Mouse (Mus musculus) midbrain, embryonic 14.5 days (tissue): ENCODE measurements around the gene Zfp536. TPM values are rescaled to one million over a fixed set of nuclear protein-coding genes. Genes with fewer than 3 reads are reported as not detected.

Experiments used
- ATAC-seq: fragments of 200-750 bp; cut with Nextera tagmentation; 2 replicates; pipeline ENCODE4 v1.8.0; 2017; ENCODE audit warnings: moderate number of reproducible peaks, moderate library complexity; ENCODE audit not compliant: low FRiP score, low TSS enrichment
- DNase-seq: peaks from one replicate; pipeline ENCODE4 v3.0.0-alpha.2; 2015
- H3K27ac ChIP-seq: fragments of 300-500 bp; sonication (generic); replicated peaks from 2 replicates; pipeline ENCODE4 v1.5.1; 2014; ENCODE audit warnings: mild to moderate bottlenecking, low read depth, low read length, moderate library complexity
- H3K27me3 ChIP-seq: fragments of 300-500 bp; sonication (generic); 2 replicates; pipeline ENCODE4 v1.6.1; 2014; ENCODE audit warnings: low read length, control low read depth, mixed read lengths; ENCODE audit not compliant: control insufficient read depth, insufficient read depth
- H3K36me3 ChIP-seq: fragments of 300-500 bp; sonication (generic); 2 replicates; pipeline ENCODE4 v1.6.1; 2014; ENCODE audit warnings: low read length, control low read depth; ENCODE audit not compliant: control insufficient read depth, insufficient read depth
- H3K4me1 ChIP-seq: fragments of 300-500 bp; sonication (generic); 2 replicates; pipeline ENCODE4 v1.6.1; 2014; ENCODE audit warnings: mild to moderate bottlenecking, antibody characterized with exemption, low read length, control low read depth; ENCODE audit not compliant: control insufficient read depth, insufficient read depth
- H3K4me2 ChIP-seq: fragments of 300-500 bp; sonication (generic); 2 replicates; pipeline ENCODE4 v1.6.1; 2014; ENCODE audit warnings: mild to moderate bottlenecking, low read length, moderate library complexity
- H3K4me3 ChIP-seq: fragments of 300-500 bp; sonication (generic); replicated peaks from 2 replicates; pipeline ENCODE4 v1.5.1; 2014; ENCODE audit warnings: low read depth, low read length
- H3K9ac ChIP-seq: fragments of 300-500 bp; sonication (generic); replicated peaks from 2 replicates; pipeline ENCODE4 v1.6.1; 2014; ENCODE audit warnings: mild to moderate bottlenecking, low read length, moderate library complexity
- H3K9me3 ChIP-seq: fragments of 300-500 bp; sonication (generic); 2 replicates; pipeline ENCODE4 v1.6.1; 2016; ENCODE audit warnings: low read length, control low read depth, mixed read lengths; ENCODE audit not compliant: control insufficient read depth
- WGBS: fragments of 180-500 bp; shearing (Covaris S2); extraction: QIAGEN DNeasy Blood & Tissue Kit; methylation state at CpG from one replicate; pipeline ENCODE4 v1.1.7; 2014; 5-methylcytosine and 5-hydroxymethylcytosine counted together
- polyA plus RNA-seq: library from polyadenylated mRNA; unstranded; fragments of >200 nt; fragmentation: Nextera tagmentation; extraction: Ambion mirVana; gene quantifications from 2 replicates; pipeline ENCODE4 v1.2.1, GENCODE M21; 2014

The Zfp536 gene
- 34.9 and 38.0 TPM in 2 replicates for polyA plus RNA-seq

GRCm38 (mm10) chr7:37773312-37773702 is at the start of gene Zfp536:
TSS of gene Zfp536 (minus strand) at chr7:37773641.
- DNase-seq = peak; percentile 78
- WGBS = under 1% methylated on average over 27 of the region's 27 CpGs

DNA sequence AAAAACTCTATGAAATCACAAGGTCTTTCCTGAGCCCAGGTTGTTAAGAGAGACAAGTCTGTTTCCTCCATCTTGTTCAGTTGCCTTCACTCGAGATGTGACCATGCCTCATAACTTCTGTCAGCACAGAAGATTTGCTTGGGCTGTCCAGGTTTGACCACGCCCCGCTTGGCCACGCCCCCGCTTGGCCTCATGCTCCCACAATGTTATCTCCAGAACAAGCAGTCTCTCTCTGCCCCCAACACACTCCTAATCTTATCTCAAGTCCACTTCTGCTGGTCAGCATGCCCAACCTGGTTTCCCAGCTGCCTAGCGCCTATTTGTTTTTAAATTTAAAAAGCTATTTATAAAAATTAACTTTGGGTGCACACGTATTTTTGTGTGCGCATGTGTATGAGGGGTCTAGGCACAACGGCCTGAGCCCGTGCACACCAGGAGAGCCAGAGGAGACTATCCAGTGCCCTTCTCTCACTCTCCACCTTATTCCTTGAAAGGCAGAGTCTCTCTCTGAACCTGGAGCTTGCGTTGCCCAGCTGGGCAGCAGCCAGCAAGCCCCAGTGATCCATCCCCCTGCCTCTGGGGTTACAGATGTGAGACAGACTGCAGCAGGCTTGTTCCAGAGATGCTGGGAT is 47.3 kb upstream of the Zfp536 start:
- Histone ChIP-seq H3K4me3 (no peak overlapping the region), H3K27ac (no peak overlapping the region), H3K4me1 (no peaks in the 10 kb centered on the region), H3K27me3 (no peaks in the 10 kb centered on the region), H3K9me3 (no peaks in the 10 kb centered on the region), H3K4me2 (no peak overlapping the region), H3K36me3 (no peaks in the 10 kb centered on the region), H3K9ac (no peak overlapping the region)
- no peak for DNase-seq
- WGBS = 89% methylated on average over 11 of the region's 11 CpGs
- no peak for ATAC-seq

More at GRCm38 (mm10) chr7:37773312-37773702, at the start of gene Zfp536:
- peak within 1 kb of the TSS; percentile 52 for H3K4me3 ChIP-seq
- no peak for ATAC-seq
- peak within 1 kb of the TSS; percentile 89 for H3K27ac ChIP-seq
- no peaks in the 10 kb centered on the region for H3K27me3 ChIP-seq
- peak within 1 kb of the TSS; percentile 85 for H3K4me2 ChIP-seq
- no peaks in the 10 kb centered on the region for H3K36me3 ChIP-seq
- no peaks in the 10 kb centered on the region for H3K9me3 ChIP-seq
- H3K4me1 ChIP-seq = peaks cover 14% of the 10 kb centered on the region; the same call in 1 of the 2 replicates
- peak within 1 kb of the TSS; percentile 64 for H3K9ac ChIP-seq

- no peaks in the 10 kb centered on the region for H3K27me3 ChIP-seq
- no peak overlapping the region for H3K4me3 ChIP-seq
- ATAC-seq (no peak), DNase-seq (no peak)
- 88% methylated on average over 8 of the region's 8 CpGs for WGBS
- H3K4me2 ChIP-seq = no peak overlapping the region
- no peaks in the 10 kb centered on the region for H3K36me3 ChIP-seq
- no peak overlapping the region for H3K9ac ChIP-seq
- H3K9me3 ChIP-seq = no peaks in the 10 kb centered on the region
- H3K4me1 ChIP-seq = no peaks in the 10 kb centered on the region
- no peak overlapping the region for H3K27ac ChIP-seq
These were observed 45.3 kb upstream of the Zfp536 start for GRCm38 (mm10) chr7:37818631-37819340.

- H3K27me3 ChIP-seq = no peaks in the 10 kb centered on the region
- H3K4me2 ChIP-seq = no peak overlapping the region
- no peak overlapping the region for H3K9ac ChIP-seq
- no peaks in the 10 kb centered on the region for H3K4me1 ChIP-seq
- WGBS = 93% methylated on average over 7 of the region's 7 CpGs
- no peaks in the 10 kb centered on the region for H3K9me3 ChIP-seq
- no peak for ATAC-seq
- H3K4me3 ChIP-seq = no peak overlapping the region
- H3K36me3 ChIP-seq = no peaks in the 10 kb centered on the region
- DNase-seq = no peak
- no peak overlapping the region for H3K27ac ChIP-seq
These were observed 43.5 kb upstream of the Zfp536 start for GRCm38 (mm10) chr7:37816901-37817300.

- 53% methylated on average over 8 of the region's 8 CpGs for WGBS
- no peaks in the 10 kb centered on the region for H3K27me3 ChIP-seq
- no peak overlapping the region for H3K4me3 ChIP-seq
- H3K27ac ChIP-seq = no peak overlapping the region
- ATAC-seq (no peak), DNase-seq (no peak)
- no peaks in the 10 kb centered on the region for H3K9me3 ChIP-seq
- no peak overlapping the region for H3K4me2 ChIP-seq
- H3K36me3 ChIP-seq = no peaks in the 10 kb centered on the region
- no peak overlapping the region for H3K9ac ChIP-seq
- H3K4me1 ChIP-seq = no peaks in the 10 kb centered on the region
These were observed 41.5 kb upstream of the Zfp536 start for GRCm38 (mm10) chr7:37814844-37815406.

DNA sequence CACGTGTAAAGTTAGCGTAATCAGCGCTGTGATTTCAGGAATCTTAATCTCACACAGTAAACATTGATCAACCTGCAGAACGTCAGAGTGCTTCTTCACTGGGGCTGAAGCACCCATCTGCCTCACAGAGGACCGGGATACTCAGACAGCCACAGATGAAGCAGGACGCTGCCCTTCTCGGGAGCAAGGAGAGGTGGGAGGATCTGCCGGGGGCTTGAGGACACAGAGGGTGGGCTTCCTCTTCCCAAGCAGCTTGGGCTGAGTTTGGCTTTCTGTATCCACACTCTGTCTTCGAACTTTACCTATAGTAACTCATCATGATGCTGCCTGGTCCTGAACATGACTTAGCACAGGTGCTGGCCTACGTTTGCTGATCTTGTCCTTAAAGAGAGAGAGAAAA is 40.2 kb upstream of the Zfp536 start:
- no peak overlapping the region for H3K4me3 ChIP-seq
- no peaks in the 10 kb centered on the region for H3K27me3 ChIP-seq
- no peaks in the 10 kb centered on the region for H3K36me3 ChIP-seq
- 80% methylated on average over 10 of the region's 10 CpGs for WGBS
- no peak overlapping the region for H3K4me2 ChIP-seq
- DNase-seq (no peak), ATAC-seq (no peak)
- no peaks in the 10 kb centered on the region for H3K9me3 ChIP-seq
- no peaks in the 10 kb centered on the region for H3K4me1 ChIP-seq
- H3K27ac ChIP-seq = no peak overlapping the region
- no peak overlapping the region for H3K9ac ChIP-seq

GRCm38 (mm10) chr7:37809908-37810307 is 36.5 kb upstream of the Zfp536 start:
- Histone ChIP-seq H3K4me2 (no peak overlapping the region), H3K27ac (no peak overlapping the region), H3K4me3 (no peak overlapping the region), H3K36me3 (no peaks in the 10 kb centered on the region), H3K9me3 (no peaks in the 10 kb centered on the region), H3K4me1 (no peaks in the 10 kb centered on the region), H3K27me3 (no peaks in the 10 kb centered on the region), H3K9ac (no peak overlapping the region)
- DNase-seq (no peak), ATAC-seq (no peak)
- 91% methylated on average over 5 of the region's 5 CpGs for WGBS

GRCm38 (mm10) chr7:37809001-37809400 is 35.6 kb upstream of the Zfp536 start:
- H3K27ac ChIP-seq = no peak overlapping the region
- 94% methylated on average over 4 of the region's 4 CpGs for WGBS
- H3K4me2 ChIP-seq = no peak overlapping the region
- H3K4me3 ChIP-seq = no peak overlapping the region
- no peaks in the 10 kb centered on the region for H3K4me1 ChIP-seq
- no peak for ATAC-seq
- H3K9ac ChIP-seq = no peak overlapping the region
- H3K27me3 ChIP-seq = no peaks in the 10 kb centered on the region
- H3K9me3 ChIP-seq = no peaks in the 10 kb centered on the region
- H3K36me3 ChIP-seq = no peaks in the 10 kb centered on the region
- no peak for DNase-seq

DNA sequence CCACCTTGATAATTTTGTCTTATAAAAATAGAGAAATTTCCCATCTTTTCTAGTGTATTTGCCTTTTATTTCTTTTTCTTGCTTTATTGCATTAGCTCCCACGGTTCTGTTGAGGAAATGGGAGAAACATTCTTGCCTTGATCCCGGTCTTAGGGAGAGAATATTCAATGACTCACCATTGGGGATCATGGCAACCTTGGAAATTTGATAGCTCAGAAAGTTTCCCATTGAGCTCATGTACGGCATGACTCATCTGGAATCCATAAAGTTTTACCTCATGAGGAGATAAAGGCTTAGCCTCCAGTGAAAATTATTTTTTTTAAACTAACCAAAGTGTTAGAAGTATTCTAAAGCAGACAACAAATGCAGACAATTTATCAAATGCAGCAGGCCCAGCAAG is 27.7 kb upstream of the Zfp536 start:
- DNase-seq (no peak), ATAC-seq (no peak)
- Histone ChIP-seq H3K4me1 (no peaks in the 10 kb centered on the region), H3K4me2 (no peak overlapping the region), H3K9ac (no peak overlapping the region), H3K4me3 (no peak overlapping the region), H3K27ac (no peak overlapping the region), H3K36me3 (no peaks in the 10 kb centered on the region), H3K27me3 (no peaks in the 10 kb centered on the region), H3K9me3 (no peaks in the 10 kb centered on the region)
- WGBS = 88% methylated on average over 3 of the region's 3 CpGs
